Mouse (Mus musculus): ENCODE results near the gene Zswim3. TPM values are rescaled to one million over a fixed set of nuclear protein-coding genes. Genes with fewer than 3 reads are reported as not detected.

Gene Zswim3
- polyA plus RNA-seq, 1 experiment, result 8.1 TPM

DNA sequence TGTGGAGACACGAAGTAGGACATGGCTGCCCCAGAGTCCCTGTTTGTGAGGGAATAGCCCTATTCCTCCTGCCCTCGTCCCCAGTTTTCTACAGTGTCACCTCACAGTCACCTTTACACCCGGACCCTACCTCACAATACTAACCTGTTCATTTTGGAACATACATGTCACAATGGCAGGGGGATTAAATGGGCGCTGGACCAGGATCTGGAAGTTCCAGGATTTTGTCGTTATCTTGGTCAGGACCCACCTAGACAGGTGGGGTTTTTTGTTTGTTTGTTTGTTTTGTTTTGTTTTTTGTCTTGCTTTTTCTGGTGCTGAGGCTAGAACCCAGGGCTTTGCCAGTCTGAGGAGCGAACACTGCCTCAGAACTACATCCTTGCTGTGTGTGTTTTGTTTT lies 23.5 kb downstream of the Zswim3 start, which contains the start of gene Spata25:
Gene Spata25 (minus strand): TSS at position 101 of the 400 bp plus-strand sequence.
- DNase-seq, result no peak
- WGBS, result 87% methylated on average over 6 of the region's 6 CpGs
- H3K27me3 ChIP-seq (ENCODE audit: control insufficient read depth, insufficient read depth, low read length), result no peaks in the 10 kb centered on the region

DNA sequence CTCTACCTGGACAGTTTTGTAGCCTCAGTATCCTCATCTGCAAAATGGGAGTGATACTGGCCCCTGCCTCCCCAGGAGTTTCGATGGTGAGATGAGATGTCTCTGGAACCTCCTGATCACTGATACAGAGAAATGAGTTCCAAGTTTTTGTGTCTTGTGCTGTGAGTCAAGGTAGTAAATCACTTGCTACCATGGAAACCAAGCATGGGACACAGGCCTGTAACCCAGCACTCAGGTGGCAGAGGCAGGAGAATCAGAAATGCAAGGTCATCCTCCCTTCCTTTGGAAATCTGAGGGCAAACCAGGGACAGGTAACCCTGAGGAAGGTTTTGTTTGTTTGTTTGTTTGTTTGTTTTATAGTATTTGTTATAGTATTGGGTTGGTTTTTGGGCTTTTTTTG lies 24.2 kb downstream of the Zswim3 start:
- Histone ChIP-seq H3K27me3 (ENCODE audit: control insufficient read depth, insufficient read depth, low read length) (no peaks in the 10 kb centered on the region), H3K27ac (ENCODE audit: insufficient read depth, low read length) (no peak overlapping the region), H3K4me3 (replicated peaks; ENCODE audit: insufficient read depth, low read depth, low read length) (no peak overlapping the region), H3K4me1 (ENCODE audit: control insufficient read depth, insufficient read depth, low read length) (peaks cover 10% of the 10 kb centered on the region)
- TF ChIP-seq CTCF (IDR thresholded peaks at IDR 0.05; ENCODE audit: borderline replicate concordance, insufficient read depth, low read depth, low read length), result no peak
- TF ChIP-seq POLR2A (IDR thresholded peaks at IDR 0.05; ENCODE audit: borderline replicate concordance, insufficient read depth, low read length), result no peak
- DNase-seq, result no peak
- 97% methylated on average over 1 of the region's 1 CpGs for WGBS

More for the DNA sequence above, 23.5 kb downstream of the Zswim3 start, which contains the start of gene Spata25:
- Histone ChIP-seq H3K4me3 (replicated peaks; ENCODE audit: insufficient read depth, low read depth, low read length) (no peak within 1 kb of the TSS), H3K27ac (ENCODE audit: insufficient read depth, low read length) (no peak within 1 kb of the TSS), H3K4me1 (ENCODE audit: control insufficient read depth, insufficient read depth, low read length) (peaks cover 14% of the 10 kb centered on the region)
- TF ChIP-seq POLR2A (IDR thresholded peaks at IDR 0.05; ENCODE audit: borderline replicate concordance, insufficient read depth, low read length) (no peak), CTCF (IDR thresholded peaks at IDR 0.05; ENCODE audit: borderline replicate concordance, insufficient read depth, low read depth, low read length) (no peak)

DNA sequence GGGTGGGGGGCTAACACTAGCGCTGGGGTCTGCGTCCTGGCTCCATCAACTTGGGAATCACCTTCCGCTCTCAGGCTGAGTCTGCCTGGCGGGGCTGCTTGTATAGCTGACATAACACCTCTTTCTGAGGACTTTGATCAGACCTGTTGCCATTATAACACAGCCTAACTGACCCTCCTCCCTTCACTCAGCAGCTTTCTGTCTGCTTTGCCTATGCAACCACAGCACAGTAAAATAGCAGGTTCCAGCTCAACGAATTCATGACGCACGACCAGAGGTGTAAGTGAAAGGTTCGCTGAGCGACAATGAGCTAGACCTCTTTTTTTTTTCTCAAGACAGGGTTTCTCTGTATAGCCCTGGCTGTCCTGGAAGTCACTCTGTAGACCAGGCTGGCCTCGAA lies 26.1 kb downstream of the Zswim3 start:
- H3K27ac ChIP-seq (ENCODE audit: insufficient read depth, low read length), result no peak overlapping the region
- no peaks in the 10 kb centered on the region for H3K27me3 ChIP-seq (ENCODE audit: control insufficient read depth, insufficient read depth, low read length)
- 89% methylated on average over 10 of the region's 10 CpGs for WGBS
- H3K4me1 ChIP-seq (ENCODE audit: control insufficient read depth, insufficient read depth, low read length), result peaks cover 7% of the 10 kb centered on the region
- TF ChIP-seq POLR2A (IDR thresholded peaks at IDR 0.05; ENCODE audit: borderline replicate concordance, insufficient read depth, low read length) (no peak), CTCF (IDR thresholded peaks at IDR 0.05; ENCODE audit: borderline replicate concordance, insufficient read depth, low read depth, low read length) (no peak)
- no peak for DNase-seq
- no peak overlapping the region for H3K4me3 ChIP-seq (replicated peaks; ENCODE audit: insufficient read depth, low read depth, low read length)

DNA sequence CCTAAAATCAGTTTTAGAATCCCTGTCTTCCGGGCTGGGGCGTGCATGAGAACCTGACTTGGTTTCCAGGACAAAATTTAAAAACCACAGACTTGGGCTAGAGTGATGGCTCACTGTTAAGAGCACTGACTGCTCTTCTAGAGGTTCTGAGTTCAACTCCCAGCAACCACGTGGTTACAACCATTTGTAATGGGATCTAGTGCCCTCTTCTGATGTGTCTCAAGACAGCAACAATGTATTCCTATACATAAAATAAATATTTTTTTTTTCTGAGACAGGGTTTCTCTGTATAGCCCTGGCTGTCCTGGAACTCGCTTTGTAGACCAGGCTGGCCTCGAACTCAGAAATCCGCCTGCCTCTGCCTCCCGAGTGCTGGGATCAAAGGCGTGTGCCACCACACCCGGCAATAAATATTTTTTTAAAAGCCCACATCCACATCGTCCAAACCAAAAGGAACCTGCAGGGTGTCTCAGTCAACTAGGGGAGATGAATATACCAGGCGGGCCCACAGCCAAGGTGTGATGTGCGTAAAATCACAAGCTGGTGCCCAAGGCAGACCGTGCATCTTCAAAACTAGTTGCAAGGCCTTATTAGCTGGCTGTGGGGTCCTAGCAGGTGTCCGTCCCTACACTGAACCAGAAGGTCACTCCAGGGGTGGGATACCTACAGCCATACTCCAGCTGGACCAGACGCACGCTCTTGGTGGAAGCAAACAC lies 27.3 kb downstream of the Zswim3 start:
- Histone ChIP-seq H3K4me3 (replicated peaks; ENCODE audit: insufficient read depth, low read depth, low read length) (peak overlapping the region; percentile 84), H3K27ac (ENCODE audit: insufficient read depth, low read length) (peak overlapping the region; percentile 75), H3K4me1 (ENCODE audit: control insufficient read depth, insufficient read depth, low read length) (peaks cover 6% of the 10 kb centered on the region), H3K27me3 (ENCODE audit: control insufficient read depth, insufficient read depth, low read length) (no peaks in the 10 kb centered on the region)
- WGBS, result 35% methylated on average over 16 of the region's 16 CpGs
- no peak for DNase-seq
- TF ChIP-seq POLR2A (IDR thresholded peaks at IDR 0.05; ENCODE audit: borderline replicate concordance, insufficient read depth, low read length) (no peak), CTCF (IDR thresholded peaks at IDR 0.05; ENCODE audit: borderline replicate concordance, insufficient read depth, low read depth, low read length) (no peak)

DNA sequence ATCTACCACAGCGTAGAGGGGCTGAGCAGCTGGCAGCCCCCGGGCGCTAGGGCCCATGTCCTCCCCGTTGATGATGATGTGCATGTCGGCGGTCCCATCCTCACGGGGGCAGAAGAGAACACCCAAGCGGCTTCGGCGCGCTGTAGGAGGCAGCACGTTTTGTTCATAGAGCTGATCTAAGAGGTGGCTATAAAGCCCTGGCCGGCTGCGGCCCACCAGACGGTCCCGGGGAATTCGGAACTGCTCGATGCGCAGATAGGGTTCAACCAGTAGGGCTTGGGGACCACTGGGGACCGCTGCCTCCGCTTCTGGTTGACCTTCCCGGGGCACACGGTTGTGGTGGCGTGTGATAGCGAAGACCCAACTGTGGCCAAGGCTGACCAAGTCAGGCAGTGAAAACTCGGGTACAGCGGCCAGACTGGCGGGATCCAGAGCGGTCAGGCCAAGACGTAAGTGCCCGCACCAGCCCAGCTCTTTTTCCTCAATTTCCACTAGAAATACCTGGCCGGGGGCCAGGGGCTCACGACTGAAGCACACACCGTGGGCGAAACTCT lies 27.9 kb downstream of the Zswim3 start, which contains the start of gene Ctsa:
Gene Ctsa (plus strand): TSS at position 126 of the 554 bp plus-strand sequence.
- under 1% methylated on average over 35 of the region's 35 CpGs for WGBS
- Histone ChIP-seq H3K4me3 (replicated peaks; ENCODE audit: insufficient read depth, low read depth, low read length) (peak within 1 kb of the TSS; percentile 84), H3K4me1 (ENCODE audit: control insufficient read depth, insufficient read depth, low read length) (peaks cover 3% of the 10 kb centered on the region; the same call in 1 of the 2 replicates), H3K27me3 (ENCODE audit: control insufficient read depth, insufficient read depth, low read length) (no peaks in the 10 kb centered on the region), H3K27ac (ENCODE audit: insufficient read depth, low read length) (peak within 1 kb of the TSS; percentile 75)
- peak; percentile 45; the same call in 1 of the 2 replicates for TF ChIP-seq CTCF (IDR thresholded peaks at IDR 0.05; ENCODE audit: borderline replicate concordance, insufficient read depth, low read depth, low read length)
- no peak for TF ChIP-seq POLR2A (IDR thresholded peaks at IDR 0.05; ENCODE audit: borderline replicate concordance, insufficient read depth, low read length)
- DNase-seq, result peak; percentile 78 to 81

DNA sequence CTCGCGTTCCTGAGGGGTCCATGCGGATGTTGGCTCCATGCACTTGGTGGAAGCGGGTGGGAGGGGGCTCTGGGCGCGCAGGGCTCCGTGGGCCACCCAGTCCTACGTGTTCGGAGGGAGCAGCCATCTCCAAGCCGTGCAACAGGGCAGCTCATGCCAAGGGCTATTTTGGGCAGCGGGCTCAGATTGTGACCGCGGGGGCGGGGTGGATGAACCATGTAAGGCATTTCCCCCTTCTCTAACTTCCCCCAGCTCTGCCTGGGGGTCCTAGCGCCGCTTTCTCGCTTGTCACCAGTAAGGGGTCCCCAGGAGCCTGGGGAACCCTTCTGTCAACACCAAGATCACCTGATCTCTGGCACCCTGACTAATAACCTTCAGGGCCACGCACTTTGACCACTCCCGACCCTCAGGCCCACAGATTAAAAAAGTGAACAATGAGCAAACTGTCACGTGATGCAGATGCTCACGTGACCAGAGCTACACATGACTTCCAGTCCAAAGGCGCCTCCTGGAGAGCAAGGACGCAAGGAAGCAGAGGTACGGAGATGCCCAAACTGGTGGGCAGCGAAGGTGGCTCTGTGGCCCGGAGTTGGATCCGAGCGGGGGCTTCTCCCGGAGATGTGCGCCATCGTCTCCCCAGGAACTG lies 28.5 kb downstream of the Zswim3 start, which contains the start of gene Neurl2:
Gene Neurl2 (minus strand): TSS at position 143 of the 646 bp plus-strand sequence.
- peaks cover 3% of the 10 kb centered on the region; the same call in 1 of the 2 replicates for H3K4me1 ChIP-seq (ENCODE audit: control insufficient read depth, insufficient read depth, low read length)
- H3K27ac ChIP-seq (ENCODE audit: insufficient read depth, low read length), result peak within 1 kb of the TSS; percentile 75
- peak; percentile 91 to 92 for DNase-seq
- TF ChIP-seq CTCF (IDR thresholded peaks at IDR 0.05; ENCODE audit: borderline replicate concordance, insufficient read depth, low read depth, low read length) (no peak), POLR2A (IDR thresholded peaks at IDR 0.05; ENCODE audit: borderline replicate concordance, insufficient read depth, low read length) (peak; percentile 71; the same call in 1 of the 2 replicates)
- H3K27me3 ChIP-seq (ENCODE audit: control insufficient read depth, insufficient read depth, low read length), result no peaks in the 10 kb centered on the region
- under 1% methylated on average over 31 of the region's 31 CpGs for WGBS
- peak within 1 kb of the TSS; percentile 84 for H3K4me3 ChIP-seq (replicated peaks; ENCODE audit: insufficient read depth, low read depth, low read length)

DNA sequence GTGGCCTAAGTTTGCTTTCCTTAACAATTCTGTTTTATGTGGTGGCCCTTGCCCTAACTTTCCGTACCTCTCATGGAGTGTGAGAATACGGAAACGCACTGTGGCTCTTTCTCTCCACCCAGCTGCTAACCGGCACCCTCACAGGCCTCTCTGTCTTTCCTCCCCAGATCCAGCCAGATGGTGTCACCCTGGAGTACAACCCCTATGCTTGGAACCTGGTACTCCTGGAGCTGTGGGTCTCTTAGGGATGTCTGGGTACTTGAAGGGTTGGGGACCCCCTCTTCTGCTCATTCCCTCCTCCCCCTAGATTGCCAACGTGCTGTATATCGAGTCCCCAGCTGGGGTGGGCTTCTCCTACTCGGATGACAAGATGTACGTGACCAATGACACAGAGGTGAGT lies 29.6 kb downstream of the Zswim3 start:
- TF ChIP-seq CTCF (IDR thresholded peaks at IDR 0.05; ENCODE audit: borderline replicate concordance, insufficient read depth, low read depth, low read length), result no peak
- no peak for TF ChIP-seq POLR2A (IDR thresholded peaks at IDR 0.05; ENCODE audit: borderline replicate concordance, insufficient read depth, low read length)
- peak in 1 of 2 experiments; percentile 47 for DNase-seq
- Histone ChIP-seq H3K4me3 (replicated peaks; ENCODE audit: insufficient read depth, low read depth, low read length) (peak overlapping the region; percentile 84), H3K27ac (ENCODE audit: insufficient read depth, low read length) (no peak overlapping the region), H3K4me1 (ENCODE audit: control insufficient read depth, insufficient read depth, low read length) (peaks cover 3% of the 10 kb centered on the region; the same call in 1 of the 2 replicates), H3K27me3 (ENCODE audit: control insufficient read depth, insufficient read depth, low read length) (no peaks in the 10 kb centered on the region)
- WGBS, result 20% methylated on average over 8 of the region's 8 CpGs

All from cerebellum, adult 2 months (tissue).